Mouse (Mus musculus) ovary, adult 10 weeks (tissue): ENCODE data around the gene Adgrg4. TPM values are rescaled to one million over a fixed set of nuclear protein-coding genes. Genes with fewer than 3 reads are reported as not detected.

Experiments used
- polyA plus RNA-seq: library from polyadenylated mRNA; stranded (reverse); fragments of 350-450 nt; fragmentation: Illumina TruSeq; extraction: RNeasy Lipid Tissue Mini Kit (QIAGEN cat#74804); gene quantifications from one replicate; pipeline ENCODE4 v1.2.3, GENCODE M21; 2014

Adgrg4 gene
- 1.2 TPM for polyA plus RNA-seq

GRCm38 (mm10) chrX:56869863-56870262 lies at the start of gene Adgrg4:
Adgrg4 (plus strand) TSS chrX:56870163.

GRCm38 (mm10) chrX:56821765-56822603 lies 48.0 kb upstream of the Adgrg4 start, which contains the start of gene Map7d3:
Map7d3 (minus strand) TSS chrX:56822326.

GRCm38 (mm10) chrX:57042774-57043173 lies 172.8 kb downstream of the Adgrg4 start, which contains the start of gene Brs3:
Brs3 (plus strand) TSS chrX:57043074.

Other genes with a start within 250 kb of the Adgrg4 start
- gene Fhl1, start 138.4 kb upstream of the Adgrg4 start, polyA plus RNA-seq: 199 TPM
- gene Map7d3, start 47.8 kb upstream of the Adgrg4 start, polyA plus RNA-seq: 8.7 TPM
- not detected for gene Brs3, start 172.9 kb downstream of the Adgrg4 start, polyA plus RNA-seq
- gene Htatsf1, start 183.4 kb downstream of the Adgrg4 start, polyA plus RNA-seq: 192 TPM
- 0.34 TPM for gene Vgll1, start 217.9 kb downstream of the Adgrg4 start, polyA plus RNA-seq